Mouse (Mus musculus): Measurements from ENCODE around the gene Zfp672. TPM values are rescaled to one million over a fixed set of nuclear protein-coding genes. Genes with fewer than 3 reads are reported as not detected.

The Zfp672 gene
- total RNA-seq, 2 experiments from 2014 or later, result 43.1 to 44.6 TPM

- DNase-seq, result no peak
- intact Hi-C loops (cut with DNase I), result no loop called here
- TF ChIP-seq CTCF (IDR thresholded peaks at IDR 0.05), result no peak
These were observed 23.6 kb upstream of the Zfp672 start for GRCm38 (mm10) chr11:58353709-58354108.

GRCm38 (mm10) chr11:58352681-58353548 lies 22.8 kb upstream of the Zfp672 start:
- Histone ChIP-seq H3K27ac (no peak overlapping the region), H3K4me3 (no peak overlapping the region)
- TF ChIP-seq CTCF (IDR thresholded peaks at IDR 0.05), result peak; percentile 38
- intact Hi-C loops (cut with DNase I), result no loop called here
- no peak for DNase-seq

More at GRCm38 (mm10) chr11:58353709-58354108, 23.6 kb upstream of the Zfp672 start:
- H3K4me3 ChIP-seq, result no peak overlapping the region
- no peak overlapping the region for H3K27ac ChIP-seq

GRCm38 (mm10) chr11:58351179-58351578 lies 21.0 kb upstream of the Zfp672 start:
- no peak overlapping the region for H3K4me3 ChIP-seq
- H3K27ac ChIP-seq, result no peak overlapping the region
- TF ChIP-seq CTCF (IDR thresholded peaks at IDR 0.05), result no peak
- intact Hi-C loops (cut with DNase I), result no loop called here
- no peak for DNase-seq

- no peak overlapping the region for H3K4me3 ChIP-seq
- intact Hi-C loops (cut with DNase I), result no loop called here
- TF ChIP-seq CTCF (IDR thresholded peaks at IDR 0.05), result peak; percentile 27; the same call in 1 of the 2 replicates
These were observed 20.5 kb upstream of the Zfp672 start for GRCm38 (mm10) chr11:58350628-58351027.

GRCm38 (mm10) chr11:58346745-58347144 lies 16.6 kb upstream of the Zfp672 start:
- Histone ChIP-seq H3K27ac (no peak overlapping the region), H3K4me3 (no peak overlapping the region)
- TF ChIP-seq CTCF (IDR thresholded peaks at IDR 0.05), result no peak
- no peak for DNase-seq
- intact Hi-C loops (cut with DNase I), result no loop called here

More at GRCm38 (mm10) chr11:58350628-58351027, 20.5 kb upstream of the Zfp672 start:
- DNase-seq, result no peak
- H3K27ac ChIP-seq, result no peak overlapping the region

- Histone ChIP-seq H3K4me3 (no peak overlapping the region), H3K27ac (peak overlapping the region; percentile 69)
- DNase-seq, result peak; percentile 79
- TF ChIP-seq CTCF (IDR thresholded peaks at IDR 0.05), result no peak
- intact Hi-C loops (cut with DNase I), result no loop called here
These were observed 4.6 kb upstream of the Zfp672 start for GRCm38 (mm10) chr11:58334746-58335145.

- DNase-seq, result no peak
- Histone ChIP-seq H3K4me3 (peak overlapping the region; percentile 91), H3K27ac (peak overlapping the region; percentile 96)
- intact Hi-C loops (cut with DNase I), result no loop called here
- no peak for TF ChIP-seq CTCF (IDR thresholded peaks at IDR 0.05)
These were observed 1.4 kb upstream of the Zfp672 start for GRCm38 (mm10) chr11:58331546-58331945.

GRCm38 (mm10) chr11:58331149-58331495 lies 983 bp upstream of the Zfp672 start:
- intact Hi-C loops (cut with DNase I), result no loop called here
- Histone ChIP-seq H3K27ac (peak overlapping the region; percentile 96), H3K4me3 (peak overlapping the region; percentile 91)
- no peak for TF ChIP-seq CTCF (IDR thresholded peaks at IDR 0.05)
- DNase-seq, result no peak

- Histone ChIP-seq H3K4me3 (peak overlapping the region; percentile 91), H3K27ac (peak overlapping the region; percentile 96)
- intact Hi-C loops (cut with DNase I), result loop anchor here (1.0 to 10.0 kb wide), 2 partner anchors 28 to 225 kb away; partner anchors contain the start of gene Cnot8
- TF ChIP-seq CTCF (IDR thresholded peaks at IDR 0.05), result peak; percentile 4; the same call in 1 of the 2 replicates
- DNase-seq, result no peak
These were observed 248 bp downstream of the Zfp672 start for GRCm38 (mm10) chr11:58329906-58330275.

GRCm38 (mm10) chr11:58326781-58327180 lies 3.4 kb downstream of the Zfp672 start:
- no peak overlapping the region for H3K4me3 ChIP-seq
- DNase-seq, result no peak
- TF ChIP-seq CTCF (IDR thresholded peaks at IDR 0.05), result peak; percentile 33; the same call in 1 of the 2 replicates
- intact Hi-C loops (cut with DNase I), result loop anchor here (10.0 kb wide), 1 partner anchor 222 kb away; the partner anchor contains the start of gene Cnot8
- H3K27ac ChIP-seq, result no peak overlapping the region

- no peak for TF ChIP-seq CTCF (IDR thresholded peaks at IDR 0.05)
- Histone ChIP-seq H3K27ac (no peak overlapping the region), H3K4me3 (no peak overlapping the region)
- DNase-seq, result no peak
- intact Hi-C loops (cut with DNase I), result loop anchor here (10.0 kb wide), 1 partner anchor 220 kb away; the partner anchor contains the start of gene Cnot8
These were observed 5.4 kb downstream of the Zfp672 start for GRCm38 (mm10) chr11:58324614-58325229.

- DNase-seq, result no peak
- peak overlapping the region; percentile 98 for H3K27ac ChIP-seq
- no peak for TF ChIP-seq CTCF (IDR thresholded peaks at IDR 0.05)
- intact Hi-C loops (cut with DNase I), result loop anchor here (10.0 kb wide), 1 partner anchor 219 kb away; the partner anchor contains the start of gene Cnot8
- H3K4me3 ChIP-seq, result peak overlapping the region; percentile 93
These were observed 6.4 kb downstream of the Zfp672 start for GRCm38 (mm10) chr11:58323570-58324340.
